Mouse (Mus musculus): Measurements from ENCODE around the gene Ephb6.
A peak's percentile ranks its signal among the peaks of the same experiment; 100 is the strongest.

Ephb6 gene

DNA sequence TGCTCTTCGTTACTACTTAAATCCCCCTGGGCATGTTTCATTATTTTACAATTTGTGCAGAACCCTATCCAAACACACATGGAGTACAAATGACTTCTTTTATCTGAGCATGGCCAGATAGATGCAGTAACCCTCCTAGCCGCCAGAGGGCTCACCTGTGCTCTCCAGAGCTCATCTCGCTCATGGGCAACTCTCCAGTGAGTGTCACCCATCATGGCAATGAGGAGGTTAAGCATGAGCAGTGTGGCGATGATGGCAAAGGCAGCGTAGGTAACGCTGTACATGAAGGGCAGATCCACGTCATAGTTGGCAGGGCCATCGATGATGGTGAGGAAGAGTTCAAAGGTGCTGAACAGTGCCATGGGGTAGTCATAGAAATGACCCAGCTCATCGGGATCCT lies 17.4 kb downstream of the Ephb6 start:
- no peak for DNase-seq (ENCODE audit: inconsistent ontology term)

DNA sequence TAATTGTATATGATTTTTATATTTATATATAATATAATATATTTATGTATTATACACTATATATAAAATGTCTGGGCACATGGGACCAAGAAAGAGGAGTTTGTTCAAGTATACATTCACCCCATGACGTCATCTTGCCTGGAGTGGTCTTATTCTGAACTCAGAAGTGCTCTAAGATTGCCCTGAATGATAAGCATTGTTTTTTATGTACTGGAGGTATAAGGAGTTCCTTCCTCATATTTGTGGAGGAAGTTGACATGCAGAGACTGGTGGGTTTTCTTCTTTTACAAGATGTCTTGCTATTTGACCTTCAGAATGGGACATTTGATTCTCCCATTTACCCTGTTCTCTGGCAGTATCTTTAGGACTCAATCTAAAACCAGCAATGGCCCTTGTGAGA lies 22.9 kb downstream of the Ephb6 start:
- no peak for DNase-seq (ENCODE audit: inconsistent ontology term)

DNA sequence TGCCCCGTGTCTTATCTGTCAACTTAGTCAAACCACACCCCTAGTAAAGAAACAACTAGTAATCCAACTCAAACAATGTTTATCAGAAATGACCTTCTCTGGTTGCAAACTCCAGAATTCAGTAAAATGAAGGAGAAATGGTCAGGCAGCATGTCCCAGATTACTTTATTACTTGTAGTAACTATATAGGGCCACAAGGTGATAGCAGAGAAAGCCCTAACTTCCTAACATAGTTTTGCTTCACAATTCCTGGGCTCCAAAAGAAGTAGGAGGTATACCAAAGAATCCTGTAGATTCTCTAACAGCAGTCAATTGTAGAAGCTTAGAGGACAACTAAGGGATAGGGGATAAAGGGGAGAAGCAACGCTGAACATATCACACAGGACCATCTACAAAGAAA lies 25.5 kb downstream of the Ephb6 start:
- DNase-seq (ENCODE audit: inconsistent ontology term): no peak

DNA sequence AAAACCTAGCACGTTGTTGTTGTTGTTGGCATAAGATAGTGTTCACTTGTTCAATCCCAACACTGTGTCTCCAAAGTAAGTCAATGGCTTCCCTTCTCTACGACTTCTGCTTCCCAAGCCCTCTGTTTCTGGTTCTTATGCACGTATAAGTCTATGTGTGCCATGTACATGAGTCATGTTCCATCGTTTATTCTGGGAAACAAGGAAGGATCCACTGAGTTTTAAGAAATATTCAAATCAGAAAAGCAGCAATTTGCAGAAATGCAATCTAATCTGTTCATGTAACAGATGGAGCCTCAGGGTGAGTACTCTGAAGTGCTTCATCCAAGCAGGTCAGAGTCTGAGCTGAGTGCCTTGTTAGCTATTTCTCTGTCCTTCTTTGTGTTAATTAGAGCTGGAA lies 26.3 kb downstream of the Ephb6 start:
- DNase-seq (ENCODE audit: inconsistent ontology term): no peak

DNA sequence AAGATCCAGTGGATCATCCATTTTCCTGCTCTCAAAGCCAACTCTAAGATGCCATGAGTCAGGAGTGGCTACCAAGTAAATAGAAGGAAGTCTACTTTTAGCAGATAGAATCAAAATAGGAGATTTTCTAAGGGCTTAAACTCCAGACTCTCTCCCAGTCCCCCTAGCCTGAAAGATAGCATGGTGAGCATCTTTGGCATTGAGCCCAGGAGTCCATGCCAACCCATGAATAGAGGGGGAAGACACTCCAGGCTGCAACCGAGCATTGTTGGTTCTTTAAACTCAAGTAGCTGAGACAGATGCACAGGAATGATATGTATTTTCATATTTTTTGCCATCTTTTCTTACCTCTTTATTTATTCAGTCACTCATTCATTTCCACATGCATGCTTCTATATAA lies 29.9 kb downstream of the Ephb6 start:
- DNase-seq (ENCODE audit: inconsistent ontology term): no peak

DNA sequence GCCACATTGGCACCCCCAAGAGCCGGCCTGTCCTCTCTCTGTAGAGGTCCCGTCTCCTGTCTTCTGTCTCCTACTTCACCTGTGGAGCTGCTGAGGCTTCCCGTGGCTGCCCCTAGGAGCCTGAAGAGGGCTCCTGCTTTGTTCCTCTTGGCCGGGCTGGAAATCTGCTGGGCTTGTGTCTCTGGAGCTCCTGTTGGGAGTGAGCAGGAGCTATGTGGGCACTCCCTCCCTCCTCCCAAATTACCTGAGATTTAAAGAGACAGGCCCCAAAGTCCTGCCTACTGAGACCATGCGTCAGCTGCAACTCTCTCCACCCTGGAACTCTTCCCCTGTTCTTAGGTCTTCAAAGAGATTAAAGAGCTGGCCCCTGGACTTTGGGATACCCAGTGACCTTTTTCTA lies 30.9 kb downstream of the Ephb6 start, which contains the start of gene Trpv6:
TSS of gene Trpv6 (minus strand) at position 228 of the 400 bp plus-strand sequence.
- no peak for DNase-seq (ENCODE audit: inconsistent ontology term)

DNA sequence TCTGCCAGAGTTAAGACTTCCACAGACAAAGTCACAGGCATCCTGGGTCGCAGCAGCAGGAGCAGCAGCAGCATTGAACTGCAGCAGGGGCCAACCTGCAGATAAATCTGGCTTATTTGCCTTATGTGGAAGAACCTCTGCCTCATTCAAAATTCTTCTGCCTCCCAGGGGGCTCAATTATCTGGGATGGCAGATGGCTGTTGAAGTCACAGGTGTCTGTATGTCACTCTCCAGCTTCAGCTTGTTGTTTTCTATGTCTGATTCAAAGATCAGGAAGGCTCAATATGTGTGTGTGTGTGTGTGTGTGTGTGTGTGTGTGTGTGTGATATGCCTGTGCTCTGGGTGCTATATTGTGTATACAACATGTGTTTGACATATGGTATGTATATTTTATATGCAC lies 32.1 kb downstream of the Ephb6 start:
- no peak for DNase-seq (ENCODE audit: inconsistent ontology term)

DNA sequence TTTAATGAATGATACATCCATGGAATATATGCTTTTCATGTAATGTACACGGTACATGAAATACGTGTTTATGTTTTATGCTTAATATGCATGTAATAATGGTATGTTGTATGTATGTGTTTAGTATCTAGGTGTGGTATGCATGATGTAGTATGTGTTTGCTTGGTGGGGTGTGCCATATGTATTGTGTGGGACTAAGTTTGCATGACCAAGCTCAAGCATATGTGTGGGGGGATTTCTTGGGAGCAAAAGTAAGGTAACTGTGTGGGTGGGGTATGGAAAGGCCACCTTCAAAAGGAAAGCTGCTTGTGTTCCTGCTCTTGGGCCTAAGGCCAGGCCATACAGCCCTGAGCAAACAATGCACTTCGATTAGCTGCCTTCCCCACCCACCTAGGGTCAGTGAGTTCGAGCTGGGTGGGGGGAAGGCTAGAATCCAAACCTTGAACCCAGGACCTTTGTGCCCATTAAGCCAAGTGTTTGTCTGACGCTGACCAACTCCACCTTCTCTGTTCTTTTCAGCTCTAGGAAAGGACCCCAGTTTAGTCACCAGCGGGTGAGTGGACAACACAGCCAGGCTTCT lies 32.7 kb downstream of the Ephb6 start:
- DNase-seq (ENCODE audit: inconsistent ontology term): no peak

DNA sequence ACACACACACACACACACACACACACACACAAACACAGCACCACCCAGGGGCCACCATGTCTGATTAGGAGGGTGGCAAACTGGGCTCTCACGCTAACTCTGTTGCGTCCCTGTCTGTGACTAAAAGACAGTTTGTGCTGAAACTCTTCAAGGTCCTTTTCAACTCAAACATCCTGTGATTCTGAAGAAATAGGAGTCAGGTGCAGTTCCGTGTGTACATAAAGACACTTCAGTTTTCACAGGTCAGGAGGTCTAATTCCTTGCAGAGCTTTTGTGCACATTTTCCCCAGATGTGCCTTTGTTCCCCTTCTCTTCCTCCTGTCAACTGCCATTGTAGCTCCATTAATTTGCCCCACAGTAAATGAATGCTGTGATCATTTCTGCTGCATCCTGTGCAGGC lies 35.2 kb downstream of the Ephb6 start:
- no peak for DNase-seq (ENCODE audit: inconsistent ontology term)

DNA sequence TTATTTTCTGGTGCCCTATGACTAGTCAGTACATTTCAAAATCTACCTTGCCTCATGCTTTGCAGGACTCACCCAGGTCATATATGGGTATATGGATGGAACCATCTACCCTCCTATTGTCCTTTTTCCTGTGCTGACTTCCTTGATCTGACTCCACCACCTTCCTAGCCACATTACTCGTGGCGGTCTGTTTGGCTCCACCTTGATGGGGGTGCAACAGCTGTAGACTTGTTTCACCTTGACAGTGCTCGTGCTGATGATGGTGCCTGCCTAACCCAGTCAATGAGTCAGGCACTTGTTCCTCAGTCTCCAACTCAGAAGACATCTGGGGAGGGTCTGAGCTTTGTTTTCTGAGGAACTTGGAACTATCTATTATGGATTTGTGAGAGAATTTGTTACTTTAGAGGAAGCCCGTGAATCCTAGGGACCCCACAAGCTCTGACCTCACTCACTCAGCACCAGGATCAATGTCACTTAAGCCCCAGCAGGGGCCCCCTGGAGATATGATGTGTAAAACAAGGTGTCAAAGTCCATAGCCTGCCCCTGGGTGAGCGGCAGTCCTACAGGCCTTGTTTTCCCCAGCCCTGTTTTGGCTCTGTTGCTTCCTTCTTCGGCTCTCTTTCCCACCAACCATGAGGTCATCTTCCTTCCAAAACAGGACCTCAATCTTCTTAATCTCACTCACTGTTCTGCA lies 36.0 kb downstream of the Ephb6 start:
- DNase-seq (ENCODE audit: inconsistent ontology term): no peak

DNA sequence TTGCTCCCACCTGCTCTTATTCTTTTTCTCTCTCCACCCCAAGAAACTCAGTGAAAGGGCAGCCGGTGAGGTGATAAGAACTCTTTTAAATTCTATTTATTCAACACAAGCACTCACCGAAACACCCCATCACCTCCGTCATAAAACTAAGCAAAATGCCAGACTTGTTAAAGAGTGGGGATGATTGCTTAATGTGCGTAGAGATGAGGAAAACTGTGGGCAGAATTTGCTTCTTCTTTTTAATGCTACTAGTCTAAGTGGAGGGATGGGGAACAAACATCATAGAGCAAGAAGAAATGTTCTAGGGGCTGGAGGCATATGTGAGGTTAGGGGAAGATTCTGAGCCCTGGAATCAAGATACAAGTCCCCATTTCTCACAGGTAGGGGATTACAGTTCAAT lies 37.5 kb downstream of the Ephb6 start:
- DNase-seq (ENCODE audit: inconsistent ontology term): no peak

DNA sequence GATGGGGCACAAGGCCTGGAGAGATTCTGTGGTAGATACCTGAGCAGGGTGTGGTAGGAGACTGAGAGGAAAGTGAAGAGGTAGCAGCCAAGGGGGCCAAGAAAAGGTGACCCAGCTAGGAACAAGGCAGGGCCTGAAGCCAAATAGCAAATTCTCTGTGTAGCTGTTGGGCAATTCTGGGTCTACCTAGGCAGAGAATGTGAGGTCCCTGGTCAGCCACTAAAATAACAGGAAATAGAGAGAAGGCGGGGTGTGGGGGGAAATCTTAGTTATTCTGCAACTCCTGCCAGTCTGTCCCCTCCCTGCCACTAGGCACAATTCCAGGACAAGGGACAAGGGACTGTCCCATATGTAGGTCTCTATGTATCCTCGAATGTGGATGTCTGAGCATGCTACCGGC lies 37.9 kb downstream of the Ephb6 start:
- DNase-seq (ENCODE audit: inconsistent ontology term): no peak

DNA sequence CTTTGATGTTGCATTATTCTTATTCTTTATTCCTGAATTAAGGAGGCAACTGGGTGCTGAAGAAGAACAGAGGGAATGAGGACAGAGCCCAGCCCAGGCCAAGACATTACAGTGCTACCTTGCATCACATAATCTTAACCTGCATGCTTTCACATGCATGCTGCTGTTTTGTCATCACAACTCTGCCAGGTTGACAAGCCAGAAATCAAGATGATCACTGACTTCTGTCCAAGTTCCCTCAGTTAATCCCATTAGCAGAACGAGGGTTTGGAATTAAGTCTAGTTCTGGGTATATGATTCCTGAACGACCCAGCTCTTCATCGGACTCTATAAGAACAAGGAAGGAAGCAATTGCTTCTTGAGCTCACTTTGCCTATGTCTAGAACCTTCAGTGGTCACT lies 40.9 kb downstream of the Ephb6 start:
- DNase-seq (ENCODE audit: inconsistent ontology term): no peak

DNA sequence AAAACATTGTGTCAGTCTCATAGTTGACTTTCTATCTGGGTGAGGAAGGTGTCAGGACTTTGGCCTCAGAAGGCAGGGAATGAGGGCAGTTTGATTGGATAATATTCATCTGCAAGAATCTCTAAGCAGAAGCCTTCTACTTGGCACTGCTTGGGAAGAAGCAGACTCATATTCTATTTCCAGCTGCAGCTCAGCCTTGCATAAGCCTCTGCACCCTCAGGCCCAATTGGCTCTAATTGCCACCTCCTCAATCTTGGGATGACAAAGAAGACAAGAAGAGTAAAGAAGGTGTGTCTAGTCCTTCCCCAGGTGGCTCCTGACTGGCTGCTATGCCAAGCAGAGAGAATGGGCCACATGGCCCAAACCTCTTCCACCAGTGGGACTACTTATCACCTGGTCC lies 41.4 kb downstream of the Ephb6 start:
- DNase-seq (ENCODE audit: inconsistent ontology term): no peak

DNA sequence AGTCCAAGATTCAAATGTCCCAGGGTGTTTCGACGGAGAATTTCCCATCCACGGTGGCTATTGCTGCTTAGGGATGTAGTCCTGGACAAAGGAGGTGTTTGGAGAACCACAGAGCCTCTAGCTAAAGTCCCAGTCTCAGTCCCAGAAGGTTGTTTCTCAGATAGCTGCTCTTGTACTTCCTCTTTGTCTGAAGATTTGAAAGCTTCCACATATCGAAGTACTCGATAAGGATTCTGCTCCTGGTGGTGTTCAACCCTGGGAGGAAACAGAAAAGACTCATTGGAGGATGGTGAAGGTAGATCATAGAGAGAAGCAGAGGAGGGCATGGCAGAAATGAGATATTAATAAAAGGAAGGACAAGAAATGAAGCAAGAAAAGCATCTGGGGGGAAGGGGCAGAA lies 47.9 kb downstream of the Ephb6 start:
- no peak for DNase-seq (ENCODE audit: inconsistent ontology term)

DNA sequence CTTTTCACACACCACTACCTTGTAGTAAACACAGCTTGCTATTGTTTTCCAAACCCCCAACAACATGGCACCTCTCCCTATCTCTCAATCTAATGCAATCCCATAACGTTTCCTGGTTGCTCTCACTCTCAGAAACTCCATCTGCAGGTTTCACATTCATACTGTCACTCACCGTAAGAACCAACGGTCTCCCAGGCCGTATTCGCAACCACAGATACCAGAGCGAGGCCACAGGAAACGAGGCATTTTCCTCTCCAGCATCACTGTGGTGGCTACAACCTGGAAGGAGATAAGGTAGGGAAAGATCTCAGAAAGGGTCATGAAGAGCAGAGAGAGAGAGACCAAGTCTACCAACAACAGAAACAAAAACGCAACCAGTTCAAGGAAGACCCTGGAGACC lies 49.4 kb downstream of the Ephb6 start:
- DNase-seq (ENCODE audit: inconsistent ontology term): no peak

DNA sequence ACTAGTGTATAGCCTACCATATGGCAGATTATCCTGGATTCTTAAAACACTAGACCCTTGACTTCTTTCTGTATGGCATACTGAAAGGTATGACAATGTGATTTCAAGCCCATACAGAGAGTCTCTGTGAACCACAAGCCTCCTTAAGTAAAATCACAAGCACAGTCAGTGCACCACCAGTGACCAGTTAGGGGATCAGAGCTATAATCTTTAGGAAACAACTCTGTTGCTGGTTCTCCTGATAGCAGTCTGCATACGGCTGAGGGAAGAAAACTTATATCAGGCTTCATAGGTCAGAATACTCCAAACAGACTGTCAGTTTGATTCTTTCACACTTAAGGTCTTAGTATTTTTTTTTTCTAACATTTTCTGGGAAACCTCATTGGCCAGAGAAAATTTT lies 53.2 kb downstream of the Ephb6 start:
- no peak for DNase-seq (ENCODE audit: inconsistent ontology term)

DNA sequence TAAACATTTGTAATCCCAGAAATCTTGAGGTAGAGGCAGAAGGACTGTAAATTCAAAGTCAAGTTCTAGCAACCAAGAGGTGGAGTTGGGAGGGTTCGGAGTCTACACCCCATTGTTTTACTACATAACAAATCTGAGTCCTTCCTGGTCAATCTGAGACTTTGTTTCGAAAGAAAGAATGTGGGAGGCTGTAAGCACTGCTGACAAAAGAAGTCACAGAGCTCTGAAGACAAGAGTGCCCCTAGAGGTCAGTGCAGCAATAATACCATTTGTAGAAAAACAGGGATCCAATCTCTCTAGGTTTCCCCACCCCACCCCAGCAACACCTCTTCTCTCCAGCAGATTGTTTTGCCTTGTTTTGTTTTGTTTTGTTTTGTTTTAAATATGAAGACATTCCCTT lies 57.0 kb downstream of the Ephb6 start:
- peak; percentile 4 for DNase-seq (ENCODE audit: inconsistent ontology term)
